Mouse (Mus musculus): Measurements from ENCODE around the gene Itpr1. TPM values are rescaled to one million over a fixed set of nuclear protein-coding genes. Genes with fewer than 3 reads are reported as not detected.

Itpr1 gene
- polyA plus RNA-seq, 1 experiment from 2014 or later: 14.6 TPM

GRCm38 (mm10) chr6:108306910-108307584 is 94.2 kb downstream of the Itpr1 start:
- Histone ChIP-seq H3K36me3 (no peaks in the 10 kb centered on the region), H3K9me3 (no peaks in the 10 kb centered on the region), H3K4me1 (peaks cover 69% of the 10 kb centered on the region), H3K4me3 (0 out of 2 replicates have a peak overlapping the region, but pooled peaks have one; percentile 51), H3K27me3 (ENCODE audit: insufficient read depth, poor library complexity, severe bottlenecking) (no peaks in the 10 kb centered on the region), H3K27ac (peak overlapping the region; percentile 89)
- 41% methylated on average over 9 of the region's 9 CpGs for WGBS
- no peak for DNase-seq (ENCODE audit: low spot score)

- Histone ChIP-seq H3K36me3 (no peaks in the 10 kb centered on the region), H3K4me3 (no peak overlapping the region), H3K27me3 (ENCODE audit: insufficient read depth, poor library complexity, severe bottlenecking) (no peaks in the 10 kb centered on the region), H3K27ac (peak overlapping the region; percentile 89; the same call in 1 of the 2 replicates), H3K9me3 (no peaks in the 10 kb centered on the region), H3K4me1 (peaks cover 69% of the 10 kb centered on the region)
- WGBS: 90% methylated on average over 6 of the region's 6 CpGs
- no peak for DNase-seq (ENCODE audit: low spot score)
Measured at GRCm38 (mm10) chr6:108307770-108308169, 94.9 kb downstream of the Itpr1 start.

GRCm38 (mm10) chr6:108309391-108310182 is 96.7 kb downstream of the Itpr1 start:
- no peak for DNase-seq (ENCODE audit: low spot score)
- no peaks in the 10 kb centered on the region for H3K36me3 ChIP-seq

GRCm38 (mm10) chr6:108313056-108313455 is 100.2 kb downstream of the Itpr1 start:
- 71% methylated on average over 1 of the region's 1 CpGs for WGBS
- Histone ChIP-seq H3K4me3 (no peak overlapping the region), H3K4me1 (peaks cover 25% of the 10 kb centered on the region), H3K36me3 (no peaks in the 10 kb centered on the region), H3K27ac (no peak overlapping the region), H3K27me3 (ENCODE audit: insufficient read depth, poor library complexity, severe bottlenecking) (no peaks in the 10 kb centered on the region), H3K9me3 (no peaks in the 10 kb centered on the region)
- DNase-seq (ENCODE audit: low spot score): no peak

More at GRCm38 (mm10) chr6:108309391-108310182, 96.7 kb downstream of the Itpr1 start:
- Histone ChIP-seq H3K4me1 (peaks cover 55% of the 10 kb centered on the region), H3K4me3 (no peak overlapping the region), H3K9me3 (no peaks in the 10 kb centered on the region), H3K27me3 (ENCODE audit: insufficient read depth, poor library complexity, severe bottlenecking) (no peaks in the 10 kb centered on the region), H3K27ac (peak overlapping the region; percentile 3; the same call in 1 of the 2 replicates)
- 44% methylated on average over 8 of the region's 8 CpGs for WGBS

- Histone ChIP-seq H3K4me3 (no peak overlapping the region), H3K27me3 (ENCODE audit: insufficient read depth, poor library complexity, severe bottlenecking) (no peaks in the 10 kb centered on the region), H3K4me1 (peaks cover 16% of the 10 kb centered on the region), H3K27ac (no peak overlapping the region), H3K9me3 (no peaks in the 10 kb centered on the region), H3K36me3 (no peaks in the 10 kb centered on the region)
- WGBS: 86% methylated on average over 1 of the region's 1 CpGs
- DNase-seq (ENCODE audit: low spot score): no peak
Measured at GRCm38 (mm10) chr6:108313997-108314396, 101.1 kb downstream of the Itpr1 start.

- H3K9me3 ChIP-seq: no peaks in the 10 kb centered on the region
- DNase-seq (ENCODE audit: low spot score): no peak
- H3K36me3 ChIP-seq: no peaks in the 10 kb centered on the region
- peaks cover 4% of the 10 kb centered on the region; the same call in 1 of the 2 replicates for H3K4me1 ChIP-seq
- no peaks in the 10 kb centered on the region for H3K27me3 ChIP-seq (ENCODE audit: insufficient read depth, poor library complexity, severe bottlenecking)
- H3K27ac ChIP-seq: no peak overlapping the region
- no peak overlapping the region for H3K4me3 ChIP-seq
- WGBS: 74% methylated on average over 4 of the region's 4 CpGs
Measured at GRCm38 (mm10) chr6:108316268-108316824, 103.5 kb downstream of the Itpr1 start.

- Histone ChIP-seq H3K4me1 (peaks cover 8% of the 10 kb centered on the region; the same call in 1 of the 2 replicates), H3K9me3 (no peaks in the 10 kb centered on the region), H3K27me3 (ENCODE audit: insufficient read depth, poor library complexity, severe bottlenecking) (no peaks in the 10 kb centered on the region), H3K27ac (no peak overlapping the region), H3K36me3 (no peaks in the 10 kb centered on the region), H3K4me3 (no peak overlapping the region)
- 83% methylated on average over 1 of the region's 1 CpGs for WGBS
- no peak for DNase-seq (ENCODE audit: low spot score)
Measured at GRCm38 (mm10) chr6:108316951-108317350, 104.1 kb downstream of the Itpr1 start.

- Histone ChIP-seq H3K9me3 (no peaks in the 10 kb centered on the region), H3K4me3 (no peak overlapping the region), H3K27me3 (ENCODE audit: insufficient read depth, poor library complexity, severe bottlenecking) (no peaks in the 10 kb centered on the region), H3K27ac (no peak overlapping the region), H3K36me3 (no peaks in the 10 kb centered on the region), H3K4me1 (peaks cover 27% of the 10 kb centered on the region)
- DNase-seq (ENCODE audit: low spot score): no peak
- WGBS: 62% methylated on average over 2 of the region's 2 CpGs
Measured at GRCm38 (mm10) chr6:108321653-108322052, 108.8 kb downstream of the Itpr1 start.

GRCm38 (mm10) chr6:108324464-108325025 is 111.6 kb downstream of the Itpr1 start:
- H3K36me3 ChIP-seq: no peaks in the 10 kb centered on the region
- no peak for DNase-seq (ENCODE audit: low spot score)
- WGBS: 82% methylated on average over 6 of the region's 6 CpGs
- H3K4me3 ChIP-seq: no peak overlapping the region
- H3K4me1 ChIP-seq: peaks cover 34% of the 10 kb centered on the region
- H3K9me3 ChIP-seq: no peaks in the 10 kb centered on the region
- no peaks in the 10 kb centered on the region for H3K27me3 ChIP-seq (ENCODE audit: insufficient read depth, poor library complexity, severe bottlenecking)
- no peak overlapping the region for H3K27ac ChIP-seq

- WGBS: 87% methylated on average over 10 of the region's 10 CpGs
- H3K4me3 ChIP-seq: no peak overlapping the region
- peaks cover 36% of the 10 kb centered on the region for H3K4me1 ChIP-seq
- H3K9me3 ChIP-seq: no peaks in the 10 kb centered on the region
- no peaks in the 10 kb centered on the region for H3K27me3 ChIP-seq (ENCODE audit: insufficient read depth, poor library complexity, severe bottlenecking)
- no peaks in the 10 kb centered on the region for H3K36me3 ChIP-seq
- DNase-seq (ENCODE audit: low spot score): no peak
- no peak overlapping the region for H3K27ac ChIP-seq
Measured at GRCm38 (mm10) chr6:108325400-108325799, 112.5 kb downstream of the Itpr1 start.

- no peaks in the 10 kb centered on the region for H3K36me3 ChIP-seq
- 64% methylated on average over 12 of the region's 12 CpGs for WGBS
- no peak overlapping the region for H3K4me3 ChIP-seq
- H3K27ac ChIP-seq: peak overlapping the region; percentile 67
- peaks cover 41% of the 10 kb centered on the region for H3K4me1 ChIP-seq
- no peak for DNase-seq (ENCODE audit: low spot score)
- no peaks in the 10 kb centered on the region for H3K9me3 ChIP-seq
- H3K27me3 ChIP-seq (ENCODE audit: insufficient read depth, poor library complexity, severe bottlenecking): no peaks in the 10 kb centered on the region
Measured at GRCm38 (mm10) chr6:108325948-108326411, 113.1 kb downstream of the Itpr1 start.

- Histone ChIP-seq H3K27me3 (ENCODE audit: insufficient read depth, poor library complexity, severe bottlenecking) (no peaks in the 10 kb centered on the region), H3K27ac (peak overlapping the region; percentile 67), H3K9me3 (no peaks in the 10 kb centered on the region), H3K4me3 (no peak overlapping the region), H3K36me3 (no peaks in the 10 kb centered on the region), H3K4me1 (peaks cover 33% of the 10 kb centered on the region)
- no peak for DNase-seq (ENCODE audit: low spot score)
- 81% methylated on average over 10 of the region's 10 CpGs for WGBS
Measured at GRCm38 (mm10) chr6:108326751-108327161, 113.9 kb downstream of the Itpr1 start.
